Mouse (Mus musculus) olfactory bulb, adult 2 months (tissue): Measurements from ENCODE around the gene Trp53bp2. TPM values are rescaled to one million over a fixed set of nuclear protein-coding genes. Genes with fewer than 3 reads are reported as not detected.

ENCODE experiments used
- H3K27ac ChIP-seq: fragments of 200-500 bp; 2 replicates; pipeline ENCODE4 v1.5.1; 2012; ENCODE audit warnings: low read depth, low read length; ENCODE audit not compliant: insufficient read depth
- H3K4me1 ChIP-seq: fragments of 200-500 bp; 2 replicates; pipeline ENCODE4 v1.6.1; 2012; ENCODE audit warnings: low read length; ENCODE audit not compliant: control insufficient read depth, insufficient read depth
- H3K4me3 ChIP-seq: fragments of 200-500 bp; 2 replicates; pipeline ENCODE4 v1.5.1; 2012; ENCODE audit warnings: mild to moderate bottlenecking, low read depth, low read length, moderate library complexity; ENCODE audit not compliant: insufficient read depth
- CTCF ChIP-seq: fragments of 200-500 bp; IDR thresholded peaks from 2 replicates; pipeline ENCODE4 v1.5.1; 2012; ENCODE audit warnings: low read depth, mild to moderate bottlenecking, low read length, moderate library complexity; ENCODE audit not compliant: insufficient read depth
- POLR2A ChIP-seq: fragments of 200-500 bp; IDR thresholded peaks from 2 replicates; pipeline ENCODE4 v1.6.1; 2012; ENCODE audit warnings: mild to moderate bottlenecking, low read depth, low read length, moderate library complexity; ENCODE audit not compliant: insufficient read depth
- WGBS: fragments of 180-500 bp; shearing (Covaris S2); methylation state at CpG from one replicate; pipeline ENCODE4 v1.1.7; 2018; 5-methylcytosine and 5-hydroxymethylcytosine counted together
- polyA plus RNA-seq: library from polyadenylated mRNA; stranded (reverse); fragments of >200 nt; gene quantifications from 2 replicates; pipeline ENCODE4 v1.2.4, GENCODE M21; 2012; ENCODE audit warnings: low replicate concordance; ENCODE audit not compliant: missing spikeins, insufficient read depth, insufficient read length

Gene Trp53bp2
- polyA plus RNA-seq, 1 experiment: not detected

GRCm38 (mm10) chr1:182398780-182399179 lies 10.2 kb upstream of the Trp53bp2 start:
- 78% methylated on average over 3 of the region's 3 CpGs for WGBS
- peaks cover 6% of the 10 kb centered on the region for H3K4me1 ChIP-seq
- H3K4me3 ChIP-seq: no peak overlapping the region
- no peak for TF ChIP-seq CTCF
- no peak for TF ChIP-seq POLR2A
- H3K27ac ChIP-seq: no peak overlapping the region

GRCm38 (mm10) chr1:182399205-182399604 lies 9.8 kb upstream of the Trp53bp2 start:
- H3K27ac ChIP-seq: no peak overlapping the region
- WGBS: 87% methylated on average over 2 of the region's 2 CpGs
- TF ChIP-seq CTCF (no peak), POLR2A (no peak)
- H3K4me3 ChIP-seq: no peak overlapping the region
- H3K4me1 ChIP-seq: peaks cover 6% of the 10 kb centered on the region

GRCm38 (mm10) chr1:182399908-182400307 lies 9.1 kb upstream of the Trp53bp2 start:
- 94% methylated on average over 3 of the region's 3 CpGs for WGBS
- TF ChIP-seq POLR2A: no peak
- TF ChIP-seq CTCF: no peak
- Histone ChIP-seq H3K4me1 (peaks cover 6% of the 10 kb centered on the region), H3K4me3 (no peak overlapping the region), H3K27ac (no peak overlapping the region)

- WGBS: 38% methylated on average over 13 of the region's 13 CpGs
- peak overlapping the region; percentile 43; the same call in 1 of the 2 replicates for H3K27ac ChIP-seq
- no peak overlapping the region for H3K4me3 ChIP-seq
- TF ChIP-seq CTCF (no peak), POLR2A (no peak)
- H3K4me1 ChIP-seq: peaks cover 6% of the 10 kb centered on the region
These were observed 5.9 kb upstream of the Trp53bp2 start for GRCm38 (mm10) chr1:182403076-182403475.

- no peak overlapping the region for H3K4me3 ChIP-seq
- H3K27ac ChIP-seq: peak overlapping the region; percentile 46; the same call in 1 of the 2 replicates
- TF ChIP-seq CTCF: no peak
- H3K4me1 ChIP-seq: peaks cover 7% of the 10 kb centered on the region
- 37% methylated on average over 4 of the region's 4 CpGs for WGBS
These were observed 2.4 kb upstream of the Trp53bp2 start for GRCm38 (mm10) chr1:182406621-182407020.

- Histone ChIP-seq H3K4me3 (peak overlapping the region; percentile 96), H3K4me1 (peaks cover 3% of the 10 kb centered on the region), H3K27ac (peak overlapping the region; percentile 83)
- TF ChIP-seq POLR2A (no peak), CTCF (no peak)
- 3% methylated on average over 13 of the region's 13 CpGs for WGBS
These were observed 729 bp upstream of the Trp53bp2 start for GRCm38 (mm10) chr1:182408243-182408642.

- Histone ChIP-seq H3K27ac (peak overlapping the region; percentile 77), H3K4me3 (peak overlapping the region; percentile 96), H3K4me1 (peaks cover 2% of the 10 kb centered on the region)
- under 1% methylated on average over 34 of the region's 34 CpGs for WGBS
- TF ChIP-seq CTCF (no peak), POLR2A (no peak)
These were observed 615 bp downstream of the Trp53bp2 start for GRCm38 (mm10) chr1:182409401-182410173.

- WGBS: 30% methylated on average over 7 of the region's 7 CpGs
- H3K4me3 ChIP-seq: no peak overlapping the region
- no peak overlapping the region for H3K27ac ChIP-seq
- peaks cover 8% of the 10 kb centered on the region for H3K4me1 ChIP-seq
- TF ChIP-seq CTCF (no peak), POLR2A (no peak)
These were observed 3.8 kb downstream of the Trp53bp2 start for GRCm38 (mm10) chr1:182412586-182413270.

- Histone ChIP-seq H3K4me3 (no peak overlapping the region), H3K4me1 (peaks cover 12% of the 10 kb centered on the region), H3K27ac (no peak overlapping the region)
- WGBS: 72% methylated on average over 3 of the region's 3 CpGs
- TF ChIP-seq CTCF (no peak), POLR2A (no peak)
These were observed 10.5 kb downstream of the Trp53bp2 start for GRCm38 (mm10) chr1:182419481-182419880.
